Mouse (Mus musculus): Measurements from ENCODE around the gene Ntrk3.

Gene Ntrk3

DNA sequence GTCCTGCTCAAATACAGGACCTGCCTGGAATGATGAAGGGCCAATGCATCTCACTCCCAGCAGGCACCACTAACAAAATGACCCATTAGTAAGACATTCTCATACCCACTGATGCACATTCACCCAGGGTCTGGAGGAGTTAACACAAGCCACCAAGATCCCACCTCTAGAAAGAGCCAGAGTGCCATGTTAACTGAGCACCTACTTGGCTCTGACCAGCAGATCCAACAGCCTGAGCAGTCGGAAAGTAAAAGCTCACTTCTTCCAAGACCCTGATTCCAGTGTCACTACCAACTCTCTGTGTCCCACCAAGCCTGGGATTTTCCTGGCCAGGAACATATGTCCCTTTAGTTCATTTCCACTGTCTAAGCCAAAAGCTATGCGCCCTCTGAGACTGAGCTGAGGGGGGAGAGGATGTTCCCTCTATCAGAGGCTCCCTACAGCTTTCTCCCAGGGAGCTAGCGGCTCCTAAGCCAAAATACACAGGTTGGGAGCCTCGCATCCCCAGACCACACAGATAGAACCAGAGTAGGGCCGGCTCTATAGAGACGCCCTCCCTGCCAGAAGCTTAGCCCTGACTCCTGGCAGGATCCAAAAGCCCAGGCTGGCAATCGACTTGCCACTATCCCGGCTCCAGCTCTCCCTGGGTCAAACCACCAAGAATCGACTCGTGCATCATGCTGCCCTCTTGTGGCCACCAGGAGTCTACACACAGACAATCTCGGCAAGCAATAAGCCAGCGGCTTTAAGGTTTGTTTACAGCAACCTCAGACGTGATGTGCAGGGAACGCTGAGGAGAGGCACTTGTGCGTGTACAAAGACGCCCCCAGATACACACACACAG is 169.2 kb downstream of the Ntrk3 start:
- Histone ChIP-seq H3K27me3 (ENCODE audit: control insufficient read depth, insufficient read depth, low read length, poor library complexity, severe bottlenecking) (no peaks in the 10 kb centered on the region), H3K36me3 (ENCODE audit: control insufficient read depth, insufficient read depth, low read length, poor library complexity, severe bottlenecking) (no peaks in the 10 kb centered on the region)
- peak; percentile 54 for DNase-seq (ENCODE audit: low read depth, low spot score)

- peak; percentile 57 for DNase-seq (ENCODE audit: low read depth, low spot score)
- Histone ChIP-seq H3K36me3 (ENCODE audit: control insufficient read depth, insufficient read depth, low read length, poor library complexity, severe bottlenecking) (no peaks in the 10 kb centered on the region), H3K27me3 (ENCODE audit: control insufficient read depth, insufficient read depth, low read length, poor library complexity, severe bottlenecking) (no peaks in the 10 kb centered on the region)
These were observed 171.2 kb downstream of the Ntrk3 start for GRCm38 (mm10) chr7:78566617-78567016.

DNA sequence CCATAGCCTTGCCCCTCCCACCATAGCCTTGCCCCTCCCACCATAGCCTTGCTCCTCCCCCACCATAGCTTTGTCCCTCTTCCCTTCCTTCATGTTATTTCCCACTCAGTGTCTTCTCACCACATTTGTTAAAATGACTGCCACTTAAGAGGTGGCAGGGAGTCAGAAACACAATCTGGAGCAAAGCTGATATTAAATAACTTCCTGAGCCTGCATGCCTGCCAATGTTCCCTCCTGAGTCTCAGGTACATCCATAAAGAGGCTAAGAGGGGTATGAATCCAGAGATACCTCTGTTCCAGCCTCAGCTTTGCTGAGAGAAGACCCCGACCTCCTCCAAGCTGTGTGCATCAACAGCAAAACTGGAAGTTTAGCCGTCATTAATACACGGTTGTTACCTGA is 172.4 kb downstream of the Ntrk3 start:
- Histone ChIP-seq H3K27me3 (ENCODE audit: control insufficient read depth, insufficient read depth, low read length, poor library complexity, severe bottlenecking) (no peaks in the 10 kb centered on the region), H3K36me3 (ENCODE audit: control insufficient read depth, insufficient read depth, low read length, poor library complexity, severe bottlenecking) (no peaks in the 10 kb centered on the region)
- DNase-seq (ENCODE audit: low read depth, low spot score): no peak

DNA sequence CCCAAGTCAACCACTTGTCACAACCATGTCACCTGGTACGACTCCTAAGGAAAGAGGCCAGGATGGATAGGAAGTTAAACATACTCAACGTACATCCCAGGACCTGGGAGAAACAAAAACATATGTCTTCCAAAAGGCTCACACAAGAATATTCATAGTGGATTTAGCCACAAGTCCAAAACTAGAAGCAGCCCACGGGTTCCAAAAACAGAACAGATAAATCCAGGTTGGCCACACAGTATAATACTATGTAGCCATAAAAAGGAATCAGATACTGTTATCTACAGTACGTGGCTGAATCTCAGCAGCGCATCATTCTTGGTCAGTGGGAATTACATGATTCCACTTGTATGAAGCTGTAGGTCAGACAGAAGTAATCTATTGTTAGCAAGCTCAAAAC is 179.3 kb downstream of the Ntrk3 start:
- no peak for DNase-seq (ENCODE audit: low read depth, low spot score)
- H3K36me3 ChIP-seq (ENCODE audit: control insufficient read depth, insufficient read depth, low read length, poor library complexity, severe bottlenecking): no peaks in the 10 kb centered on the region
- no peaks in the 10 kb centered on the region for H3K27me3 ChIP-seq (ENCODE audit: control insufficient read depth, insufficient read depth, low read length, poor library complexity, severe bottlenecking)

GRCm38 (mm10) chr7:78555532-78555931 is 182.3 kb downstream of the Ntrk3 start:
- Histone ChIP-seq H3K27me3 (ENCODE audit: control insufficient read depth, insufficient read depth, low read length, poor library complexity, severe bottlenecking) (no peaks in the 10 kb centered on the region), H3K36me3 (ENCODE audit: control insufficient read depth, insufficient read depth, low read length, poor library complexity, severe bottlenecking) (no peaks in the 10 kb centered on the region)
- no peak for DNase-seq (ENCODE audit: low read depth, low spot score)

DNA sequence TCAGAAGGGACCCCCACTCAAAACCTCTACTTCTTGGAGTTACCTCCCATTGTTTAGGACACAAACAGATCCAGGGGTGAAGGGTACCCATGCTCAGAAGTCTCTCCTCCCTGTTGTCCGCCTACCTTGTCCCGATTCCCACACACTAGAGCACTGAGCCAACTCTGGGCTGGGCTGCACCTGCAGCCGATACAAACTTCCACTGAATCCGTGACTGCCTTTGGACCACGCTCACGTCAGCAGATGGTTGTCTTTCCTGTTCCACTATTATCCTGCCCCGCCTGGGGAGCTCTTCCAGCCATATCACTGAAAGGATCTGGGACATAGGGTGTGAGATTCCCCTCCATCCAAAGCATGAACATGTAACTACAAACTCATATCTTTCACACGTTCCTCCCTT is 188.4 kb downstream of the Ntrk3 start:
- Histone ChIP-seq H3K36me3 (ENCODE audit: control insufficient read depth, insufficient read depth, low read length, poor library complexity, severe bottlenecking) (no peaks in the 10 kb centered on the region), H3K27me3 (ENCODE audit: control insufficient read depth, insufficient read depth, low read length, poor library complexity, severe bottlenecking) (no peaks in the 10 kb centered on the region)
- no peak for DNase-seq (ENCODE audit: low read depth, low spot score)

- no peaks in the 10 kb centered on the region for H3K27me3 ChIP-seq (ENCODE audit: control insufficient read depth, insufficient read depth, low read length, poor library complexity, severe bottlenecking)
- no peak for DNase-seq (ENCODE audit: low read depth, low spot score)
- no peaks in the 10 kb centered on the region for H3K36me3 ChIP-seq (ENCODE audit: control insufficient read depth, insufficient read depth, low read length, poor library complexity, severe bottlenecking)
These were observed 189.1 kb downstream of the Ntrk3 start for GRCm38 (mm10) chr7:78548721-78549120.

- Histone ChIP-seq H3K36me3 (ENCODE audit: control insufficient read depth, insufficient read depth, low read length, poor library complexity, severe bottlenecking) (no peaks in the 10 kb centered on the region), H3K27me3 (ENCODE audit: control insufficient read depth, insufficient read depth, low read length, poor library complexity, severe bottlenecking) (no peaks in the 10 kb centered on the region)
- DNase-seq (ENCODE audit: low read depth, low spot score): no peak
These were observed 191.3 kb downstream of the Ntrk3 start for GRCm38 (mm10) chr7:78546551-78546950.

GRCm38 (mm10) chr7:78542468-78542867 is 195.3 kb downstream of the Ntrk3 start:
- no peaks in the 10 kb centered on the region for H3K27me3 ChIP-seq (ENCODE audit: control insufficient read depth, insufficient read depth, low read length, poor library complexity, severe bottlenecking)
- DNase-seq (ENCODE audit: low read depth, low spot score): no peak

GRCm38 (mm10) chr7:78530286-78530685 is 207.5 kb downstream of the Ntrk3 start:
- Histone ChIP-seq H3K27me3 (ENCODE audit: control insufficient read depth, insufficient read depth, low read length, poor library complexity, severe bottlenecking) (no peaks in the 10 kb centered on the region), H3K36me3 (ENCODE audit: control insufficient read depth, insufficient read depth, low read length, poor library complexity, severe bottlenecking) (no peaks in the 10 kb centered on the region)
- DNase-seq (ENCODE audit: low read depth, low spot score): no peak

More at GRCm38 (mm10) chr7:78542468-78542867, 195.3 kb downstream of the Ntrk3 start:
- H3K36me3 ChIP-seq (ENCODE audit: control insufficient read depth, insufficient read depth, low read length, poor library complexity, severe bottlenecking): no peaks in the 10 kb centered on the region

GRCm38 (mm10) chr7:78528008-78528407 is 209.8 kb downstream of the Ntrk3 start:
- H3K27me3 ChIP-seq (ENCODE audit: control insufficient read depth, insufficient read depth, low read length, poor library complexity, severe bottlenecking): no peaks in the 10 kb centered on the region
- no peak for DNase-seq (ENCODE audit: low read depth, low spot score)
- H3K36me3 ChIP-seq (ENCODE audit: control insufficient read depth, insufficient read depth, low read length, poor library complexity, severe bottlenecking): no peaks in the 10 kb centered on the region

- Histone ChIP-seq H3K36me3 (ENCODE audit: control insufficient read depth, insufficient read depth, low read length, poor library complexity, severe bottlenecking) (no peaks in the 10 kb centered on the region), H3K27me3 (ENCODE audit: control insufficient read depth, insufficient read depth, low read length, poor library complexity, severe bottlenecking) (no peaks in the 10 kb centered on the region)
- DNase-seq (ENCODE audit: low read depth, low spot score): no peak
These were observed 210.2 kb downstream of the Ntrk3 start for GRCm38 (mm10) chr7:78527564-78527963.

DNA sequence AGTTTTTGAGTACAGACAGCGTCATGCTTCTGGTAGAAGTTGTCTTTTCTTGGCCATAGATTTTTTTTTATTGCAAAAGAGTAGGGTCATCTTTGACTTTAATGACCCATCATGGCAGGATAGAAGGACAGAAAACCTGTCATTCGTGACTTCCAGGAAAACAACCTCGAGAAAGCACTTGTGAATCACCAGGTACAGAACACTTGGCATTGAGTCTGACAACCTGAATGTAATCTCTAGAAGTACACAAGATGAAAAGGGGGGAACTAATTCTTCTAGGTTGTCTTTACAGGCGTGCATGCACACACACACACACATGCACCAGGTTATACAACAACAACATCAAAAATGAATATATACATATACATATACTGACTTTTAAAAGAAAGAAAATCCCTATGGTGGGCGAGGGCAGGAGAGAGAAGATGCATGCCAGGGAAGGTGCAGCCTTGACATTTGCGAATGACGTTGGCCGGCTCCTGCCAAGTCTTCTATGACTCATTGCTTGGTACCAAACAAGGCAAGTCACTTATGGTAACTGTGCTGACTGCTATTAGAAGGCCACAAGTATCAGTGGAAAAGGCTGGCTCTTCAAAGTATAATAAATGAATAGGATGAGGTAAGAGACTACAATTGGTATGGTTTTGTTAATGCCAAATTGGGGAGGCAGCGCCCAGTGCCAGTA is 217.4 kb downstream of the Ntrk3 start:
- no peak for DNase-seq (ENCODE audit: low read depth, low spot score)
- H3K27me3 ChIP-seq (ENCODE audit: control insufficient read depth, insufficient read depth, low read length, poor library complexity, severe bottlenecking): no peaks in the 10 kb centered on the region
- no peaks in the 10 kb centered on the region for H3K36me3 ChIP-seq (ENCODE audit: control insufficient read depth, insufficient read depth, low read length, poor library complexity, severe bottlenecking)

GRCm38 (mm10) chr7:78519689-78520088 is 218.1 kb downstream of the Ntrk3 start:
- H3K27me3 ChIP-seq (ENCODE audit: control insufficient read depth, insufficient read depth, low read length, poor library complexity, severe bottlenecking): no peaks in the 10 kb centered on the region
- H3K36me3 ChIP-seq (ENCODE audit: control insufficient read depth, insufficient read depth, low read length, poor library complexity, severe bottlenecking): no peaks in the 10 kb centered on the region
- DNase-seq (ENCODE audit: low read depth, low spot score): no peak

DNA sequence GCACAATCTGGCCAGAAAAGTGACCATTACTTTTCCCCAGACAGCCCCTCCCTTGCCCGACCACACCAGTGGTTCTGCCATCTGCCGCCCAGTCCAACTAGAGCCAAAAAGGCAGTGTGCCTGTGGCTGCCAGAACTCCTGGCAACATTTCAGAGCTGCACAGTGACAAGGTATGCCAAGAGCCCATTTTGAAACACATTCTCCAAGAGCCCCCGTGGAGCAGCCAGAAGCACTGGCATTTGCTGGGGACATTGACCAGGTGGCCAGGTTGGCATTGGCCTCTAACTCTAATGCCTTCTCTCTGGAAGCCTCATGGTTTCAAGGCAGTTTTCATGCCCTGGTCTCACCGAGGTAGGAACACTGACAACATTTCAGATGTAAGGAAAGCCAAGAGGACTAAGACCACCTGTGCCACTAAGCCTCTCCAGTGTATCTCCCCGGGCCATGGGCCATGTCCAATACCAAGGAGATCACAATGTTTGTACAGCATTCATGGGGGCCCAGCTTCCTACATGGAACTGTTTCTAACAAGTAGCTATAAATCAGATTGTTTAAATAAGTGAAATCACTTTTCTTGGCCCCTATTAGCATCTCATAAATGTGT is 218.9 kb downstream of the Ntrk3 start:
- no peak for DNase-seq (ENCODE audit: low read depth, low spot score)
- H3K27me3 ChIP-seq (ENCODE audit: control insufficient read depth, insufficient read depth, low read length, poor library complexity, severe bottlenecking): no peaks in the 10 kb centered on the region
- no peaks in the 10 kb centered on the region for H3K36me3 ChIP-seq (ENCODE audit: control insufficient read depth, insufficient read depth, low read length, poor library complexity, severe bottlenecking)

All from splenic B cell, adult 2 months (primary cell).